Mouse (Mus musculus) forebrain, embryonic 16.5 days (tissue): ENCODE measurements around the gene Ncbp2. TPM values are rescaled to one million over a fixed set of nuclear protein-coding genes. Genes with fewer than 3 reads are reported as not detected.

Experiments
- ATAC-seq: fragments of 200-750 bp; cut with Nextera tagmentation; 2 replicates; pipeline ENCODE4 v1.8.0; 2017; ENCODE audit warnings: mild to moderate bottlenecking, moderate library complexity
- H3K27ac ChIP-seq: fragments of 300-500 bp; sonication (generic); 2 replicates; pipeline ENCODE4 v1.5.1; 2014; ENCODE audit warnings: low read length, control low read depth
- H3K27me3 ChIP-seq: fragments of 300-500 bp; sonication (generic); replicated peaks from 2 replicates; pipeline ENCODE4 v1.6.1; 2014; ENCODE audit warnings: low read length; ENCODE audit not compliant: control insufficient read depth, insufficient read depth
- H3K36me3 ChIP-seq: fragments of 300-500 bp; sonication (generic); 2 replicates; pipeline ENCODE4 v1.6.1; 2014; ENCODE audit not compliant: control insufficient read depth, insufficient read depth
- H3K4me1 ChIP-seq: fragments of 300-500 bp; sonication (generic); replicated peaks from 2 replicates; pipeline ENCODE4 v1.6.1; 2014; ENCODE audit warnings: low read length; ENCODE audit not compliant: control insufficient read depth, insufficient read depth
- H3K4me2 ChIP-seq: fragments of 300-500 bp; sonication (generic); 2 replicates; pipeline ENCODE4 v1.6.1; 2014; ENCODE audit warnings: mild to moderate bottlenecking, low read length, control low read depth
- H3K4me3 ChIP-seq: fragments of 300-500 bp; sonication (generic); replicated peaks from 2 replicates; pipeline ENCODE4 v1.5.1; 2014; ENCODE audit warnings: mild to moderate bottlenecking, low read length, control low read depth
- H3K9ac ChIP-seq: fragments of 300-500 bp; sonication (generic); replicated peaks from 2 replicates; pipeline ENCODE4 v1.6.1; 2014; ENCODE audit warnings: low read depth, low read length, control low read depth
- H3K9me3 ChIP-seq: fragments of 300-500 bp; sonication (generic); 2 replicates; pipeline ENCODE4 v1.6.1; 2016; ENCODE audit warnings: low read length; ENCODE audit not compliant: control insufficient read depth
- WGBS: fragments of 180-500 bp; shearing (Covaris S2); extraction: QIAGEN DNeasy Blood & Tissue Kit; methylation state at CpG from one replicate; pipeline ENCODE4 v1.1.7; 2014; 5-methylcytosine and 5-hydroxymethylcytosine counted together
- polyA plus RNA-seq: library from polyadenylated mRNA; unstranded; fragments of >200 nt; fragmentation: Nextera tagmentation; extraction: Ambion mirVana; gene quantifications from 2 replicates; pipeline ENCODE4 v1.2.1, GENCODE M21; 2015

The Ncbp2 gene
- polyA plus RNA-seq, 1 experiment from 2014 or later, result 115 TPM

DNA sequence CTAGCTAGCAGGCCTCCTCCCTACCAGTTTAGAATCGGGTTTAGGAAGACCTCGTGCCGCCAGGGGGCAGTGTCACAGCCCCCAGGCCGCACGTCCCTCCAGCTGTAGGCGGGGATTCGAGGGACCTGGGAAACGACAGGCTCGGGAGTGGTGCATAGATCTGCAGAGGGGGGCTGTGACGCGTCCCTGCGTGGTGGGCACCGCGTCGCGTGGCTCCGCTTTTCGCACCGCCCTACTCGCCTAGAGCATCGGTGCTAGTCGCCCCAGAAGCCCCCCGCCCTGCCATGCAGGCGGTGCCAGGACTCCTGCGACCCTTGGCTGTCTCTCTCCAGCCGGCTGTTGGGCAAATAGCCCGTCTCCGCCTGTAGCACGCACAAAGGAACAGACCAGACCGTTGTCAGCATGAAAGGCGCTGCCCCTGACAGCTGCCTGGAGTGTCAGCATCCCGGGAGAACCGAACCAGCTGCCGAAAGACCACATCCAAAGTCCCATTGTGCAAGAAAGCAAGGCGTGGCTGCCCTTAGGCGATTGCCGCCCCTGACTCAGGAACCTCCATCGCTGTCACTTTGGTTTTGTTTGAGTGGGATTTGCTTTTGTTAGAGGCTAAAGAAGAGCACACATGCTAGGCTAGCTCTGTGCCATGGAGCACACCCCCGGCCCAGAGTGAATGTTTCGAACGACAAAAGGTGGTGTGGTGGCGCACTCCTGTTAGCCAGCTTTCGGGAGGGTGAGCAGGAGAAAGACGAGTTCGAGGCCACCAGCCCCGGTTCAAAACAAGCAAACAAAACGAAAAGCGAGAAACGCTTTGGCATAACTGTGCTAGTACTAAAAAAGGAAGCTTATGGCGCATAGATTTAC is 15.2 kb upstream of the Ncbp2 start:
- ATAC-seq, result peak; percentile 99
- Histone ChIP-seq H3K4me1 (peaks cover 26% of the 10 kb centered on the region), H3K27me3 (peaks cover 6% of the 10 kb centered on the region), H3K36me3 (no peaks in the 10 kb centered on the region), H3K9ac (peak overlapping the region; percentile 78), H3K4me2 (peak overlapping the region; percentile 94), H3K4me3 (peak overlapping the region; percentile 52), H3K9me3 (no peaks in the 10 kb centered on the region), H3K27ac (peak overlapping the region; percentile 93)
- WGBS, result 1% methylated on average over 50 of the region's 50 CpGs

DNA sequence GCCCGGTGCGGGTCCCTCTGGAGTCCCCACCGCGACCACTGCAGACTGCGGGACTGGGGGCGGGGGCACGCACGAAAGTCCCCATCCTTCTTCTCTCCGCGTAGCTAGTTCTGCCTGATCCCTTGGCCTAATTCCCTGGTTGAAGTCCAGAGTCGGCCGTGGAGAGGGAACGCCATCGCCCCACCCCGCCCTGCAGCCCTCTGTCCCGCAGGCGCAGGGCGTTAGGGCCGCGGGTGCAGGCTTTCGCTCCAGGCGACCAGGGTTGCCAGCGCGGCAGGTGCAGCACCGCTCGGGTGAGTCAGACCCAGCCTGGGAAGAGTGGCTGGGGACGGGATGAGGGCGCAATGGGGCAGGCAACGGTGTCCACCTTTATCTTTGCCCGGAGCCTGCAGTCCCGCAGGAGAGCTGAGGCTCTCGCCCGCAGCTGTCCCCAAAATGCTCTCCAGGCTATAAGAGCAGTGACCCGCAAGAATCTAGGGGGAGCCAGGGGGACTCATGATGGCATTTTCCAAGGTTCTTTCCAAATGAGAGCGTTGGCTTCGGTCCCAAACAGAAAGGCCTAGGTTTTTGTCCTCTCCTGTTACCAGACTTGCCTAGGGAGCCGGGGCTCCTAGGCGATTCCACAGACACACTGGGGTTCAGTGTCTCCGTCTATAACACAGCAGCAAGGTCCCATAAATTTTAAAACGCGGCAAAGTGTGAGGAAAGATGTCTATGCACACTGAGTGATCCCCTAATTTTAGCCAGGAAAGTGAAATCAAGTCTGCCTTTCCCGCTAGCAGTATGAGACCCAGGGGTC is 14.4 kb upstream of the Ncbp2 start, which contains the start of gene Pigz:
Gene Pigz, plus strand, starts transcription at position 101 of the 799 bp plus-strand sequence.
- 3% methylated on average over 42 of the region's 42 CpGs for WGBS

DNA sequence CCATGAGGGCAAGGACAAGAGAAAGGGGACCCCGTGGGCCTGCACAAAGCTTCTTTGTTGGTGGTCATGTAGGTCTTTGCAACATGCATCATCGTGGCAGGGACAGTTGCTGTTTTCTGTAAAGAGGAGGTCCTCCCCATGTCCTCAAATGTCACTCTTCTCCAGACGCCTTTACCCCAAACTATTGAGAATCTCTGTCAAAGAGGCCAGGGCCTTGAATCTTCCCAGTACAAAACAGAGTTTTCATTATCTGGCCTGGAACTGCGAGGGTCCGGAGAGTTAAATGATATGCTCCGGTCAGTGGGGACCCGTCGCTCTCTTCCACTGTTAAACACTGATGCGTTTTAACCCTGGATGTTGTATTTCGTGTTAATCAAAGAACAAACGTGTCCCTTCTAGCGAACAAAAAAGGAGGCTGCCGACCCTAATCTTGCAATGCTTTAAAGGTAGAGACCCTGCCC is 13.7 kb upstream of the Ncbp2 start:
- peak overlapping the region; percentile 93; the same call in 1 of the 2 replicates for H3K27ac ChIP-seq

More for the DNA sequence above, 14.4 kb upstream of the Ncbp2 start, which contains the start of gene Pigz:
- peak within 1 kb of the TSS; percentile 52 for H3K4me3 ChIP-seq
- H3K27ac ChIP-seq, result peak within 1 kb of the TSS; percentile 93
- H3K4me2 ChIP-seq, result peak within 1 kb of the TSS; percentile 94
- ATAC-seq, result peak; percentile 6; the same call in 1 of the 2 replicates
- H3K36me3 ChIP-seq, result no peaks in the 10 kb centered on the region
- H3K9me3 ChIP-seq, result no peaks in the 10 kb centered on the region
- H3K27me3 ChIP-seq, result peaks cover 6% of the 10 kb centered on the region
- H3K9ac ChIP-seq, result peak within 1 kb of the TSS; percentile 78
- peaks cover 26% of the 10 kb centered on the region for H3K4me1 ChIP-seq

DNA sequence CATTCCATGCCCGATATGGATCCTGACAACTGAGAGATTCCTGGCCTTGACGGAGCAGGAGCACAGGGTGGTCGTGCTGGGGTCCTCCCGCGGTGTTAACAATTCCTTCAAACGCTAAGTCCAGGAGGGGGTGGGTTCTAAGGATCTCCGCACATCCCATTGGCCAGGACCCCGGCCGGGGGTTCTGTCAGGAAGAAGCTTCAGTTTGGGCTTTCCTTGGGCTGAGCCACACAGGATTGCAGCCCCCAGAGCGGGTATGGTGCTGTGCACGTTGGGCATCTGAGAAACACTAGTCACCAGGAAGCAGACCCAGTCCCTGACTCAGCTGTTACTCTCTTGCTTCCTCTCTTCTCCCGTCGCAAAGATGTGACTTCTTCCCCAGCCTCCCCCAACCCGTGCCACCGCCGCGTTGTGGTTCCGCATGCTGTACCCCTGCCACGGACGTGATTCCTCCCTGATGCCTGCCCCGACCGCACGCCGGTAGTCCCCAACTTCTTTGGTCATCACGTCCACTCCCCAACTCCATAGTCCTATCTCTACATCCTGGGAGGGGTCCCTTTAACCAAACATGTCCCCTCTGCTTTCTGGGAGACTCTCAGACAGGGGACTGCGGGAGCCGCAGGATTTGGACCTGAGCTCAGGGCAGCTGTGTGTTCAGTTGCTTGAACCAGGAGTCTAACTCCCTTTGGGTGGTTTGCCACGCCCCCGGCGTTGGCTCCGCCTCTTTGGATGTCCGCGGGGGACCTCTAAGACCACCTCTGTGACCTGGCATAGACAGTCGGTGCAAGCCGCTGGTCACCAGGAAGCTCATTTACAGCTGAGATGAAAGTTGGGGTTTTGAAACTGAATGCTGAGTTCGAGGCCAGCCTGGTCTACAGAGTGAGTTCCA is 13.0 kb upstream of the Ncbp2 start:
- H3K4me1 ChIP-seq, result peaks cover 26% of the 10 kb centered on the region
- peak overlapping the region; percentile 52 for H3K4me3 ChIP-seq
- H3K9ac ChIP-seq, result peak overlapping the region; percentile 48
- 6% methylated on average over 36 of the region's 36 CpGs for WGBS
- H3K27ac ChIP-seq, result no peak overlapping the region
- H3K9me3 ChIP-seq, result no peaks in the 10 kb centered on the region
- H3K4me2 ChIP-seq, result peak overlapping the region; percentile 94
- ATAC-seq, result no peak
- H3K27me3 ChIP-seq, result peaks cover 6% of the 10 kb centered on the region
- no peaks in the 10 kb centered on the region for H3K36me3 ChIP-seq

More for the DNA sequence above, 13.7 kb upstream of the Ncbp2 start:
- peaks cover 6% of the 10 kb centered on the region for H3K27me3 ChIP-seq
- peak overlapping the region; percentile 94 for H3K4me2 ChIP-seq
- peak overlapping the region; percentile 52 for H3K4me3 ChIP-seq
- H3K9me3 ChIP-seq, result no peaks in the 10 kb centered on the region
- H3K9ac ChIP-seq, result peak overlapping the region; percentile 78
- no peak for ATAC-seq
- 22% methylated on average over 13 of the region's 13 CpGs for WGBS
- H3K36me3 ChIP-seq, result no peaks in the 10 kb centered on the region
- H3K4me1 ChIP-seq, result peaks cover 26% of the 10 kb centered on the region

DNA sequence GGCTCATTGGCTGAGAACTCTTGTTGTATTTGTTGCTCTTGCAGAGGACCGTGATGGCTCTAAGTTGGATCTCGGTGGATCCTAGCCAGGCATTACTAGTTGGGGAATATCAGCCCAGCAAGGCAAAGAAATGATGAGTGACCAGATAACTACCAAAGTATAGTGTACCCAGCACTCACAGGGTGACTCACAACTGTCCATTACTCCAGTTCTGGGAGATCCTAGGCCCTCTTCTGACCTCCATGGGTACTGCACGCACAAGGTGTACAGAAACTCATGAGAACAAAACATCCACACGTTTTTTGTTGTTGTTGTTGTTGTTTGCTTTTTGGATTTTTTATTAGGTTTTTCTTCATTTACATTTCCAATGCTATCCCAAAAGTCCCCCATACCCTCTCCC is 11.7 kb upstream of the Ncbp2 start:
- H3K27ac ChIP-seq, result no peak overlapping the region
- no peak overlapping the region for H3K4me3 ChIP-seq
- no peak overlapping the region for H3K9ac ChIP-seq
- H3K4me2 ChIP-seq, result no peak overlapping the region
- no peak for ATAC-seq
- H3K4me1 ChIP-seq, result peaks cover 26% of the 10 kb centered on the region
- WGBS, result 92% methylated on average over 4 of the region's 4 CpGs
- peaks cover 6% of the 10 kb centered on the region for H3K27me3 ChIP-seq
- no peaks in the 10 kb centered on the region for H3K36me3 ChIP-seq
- H3K9me3 ChIP-seq, result no peaks in the 10 kb centered on the region

DNA sequence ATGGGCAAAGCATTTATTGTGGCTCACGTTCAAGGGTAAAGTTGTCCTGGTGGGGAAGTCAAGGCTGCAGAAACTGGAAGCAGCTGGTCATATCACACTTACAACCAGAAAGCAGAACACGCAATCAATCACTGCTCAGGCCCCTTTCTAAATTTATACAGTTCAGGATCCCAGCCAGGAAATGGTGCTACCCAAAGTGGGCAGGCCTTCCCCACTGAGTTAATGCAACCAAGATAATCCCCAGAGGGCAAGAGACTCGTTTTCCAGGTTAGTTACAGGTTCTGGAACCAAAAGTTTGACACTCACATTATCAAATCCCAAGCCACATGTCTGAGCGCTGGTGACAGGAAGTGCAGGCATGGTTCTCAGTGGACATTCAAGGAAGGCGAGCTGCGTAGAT is 9.5 kb upstream of the Ncbp2 start:
- WGBS, result 78% methylated on average over 6 of the region's 6 CpGs
- no peak overlapping the region for H3K4me3 ChIP-seq
- H3K9ac ChIP-seq, result no peak overlapping the region
- H3K4me2 ChIP-seq, result no peak overlapping the region
- no peaks in the 10 kb centered on the region for H3K36me3 ChIP-seq
- no peak overlapping the region for H3K27ac ChIP-seq
- no peak for ATAC-seq
- peaks cover 6% of the 10 kb centered on the region for H3K27me3 ChIP-seq
- peaks cover 20% of the 10 kb centered on the region for H3K4me1 ChIP-seq
- H3K9me3 ChIP-seq, result no peaks in the 10 kb centered on the region

DNA sequence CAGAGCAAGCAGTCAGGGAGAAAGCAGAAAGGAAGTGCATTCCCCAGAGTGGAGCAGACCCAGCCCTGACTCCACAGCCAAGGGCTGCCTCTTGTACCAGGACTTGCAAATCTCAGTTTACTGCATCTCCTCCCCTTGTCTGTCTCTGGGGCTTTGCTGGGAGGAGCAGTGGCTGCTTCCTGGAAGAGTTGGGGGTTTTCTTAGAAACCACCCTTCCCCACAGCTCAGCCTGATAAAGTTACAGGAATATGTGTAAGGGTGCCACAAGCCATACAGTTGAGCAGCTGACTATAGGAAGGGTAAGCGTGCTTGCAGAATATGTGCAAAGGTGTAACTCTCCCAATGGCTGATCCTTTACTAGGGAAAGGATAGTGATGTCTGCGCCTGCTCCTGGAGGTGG is 7.7 kb upstream of the Ncbp2 start:
- peaks cover 9% of the 10 kb centered on the region for H3K4me1 ChIP-seq
- H3K4me2 ChIP-seq, result no peak overlapping the region
- H3K27ac ChIP-seq, result no peak overlapping the region
- H3K9ac ChIP-seq, result no peak overlapping the region
- H3K4me3 ChIP-seq, result no peak overlapping the region
- 78% methylated on average over 2 of the region's 2 CpGs for WGBS
- H3K27me3 ChIP-seq, result peaks cover 4% of the 10 kb centered on the region; the same call in 1 of the 2 replicates
- no peak for ATAC-seq
- no peaks in the 10 kb centered on the region for H3K36me3 ChIP-seq
- no peaks in the 10 kb centered on the region for H3K9me3 ChIP-seq

DNA sequence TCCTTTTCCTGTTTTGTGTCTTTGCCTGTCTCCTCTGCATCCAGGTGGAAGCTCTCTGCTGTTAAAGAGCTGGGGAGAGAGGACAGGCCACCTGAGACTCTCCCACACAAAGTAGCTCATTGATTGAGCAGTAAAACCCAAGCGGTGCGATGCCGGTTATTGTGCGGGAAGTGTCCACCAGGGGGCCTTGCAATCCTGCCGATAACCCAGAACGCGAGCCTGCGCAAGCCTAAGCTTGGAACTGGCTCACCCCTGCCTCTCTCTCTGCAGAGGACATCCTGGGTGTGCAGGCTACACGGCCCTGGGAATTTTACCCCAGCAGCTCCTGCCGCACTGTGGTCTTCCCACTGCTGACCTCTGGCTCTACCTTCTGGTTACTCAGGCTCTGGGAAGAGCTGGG is 4.3 kb upstream of the Ncbp2 start:
- H3K4me1 ChIP-seq, result peaks cover 29% of the 10 kb centered on the region
- no peak overlapping the region for H3K27ac ChIP-seq
- no peaks in the 10 kb centered on the region for H3K9me3 ChIP-seq
- no peak overlapping the region for H3K4me3 ChIP-seq
- no peaks in the 10 kb centered on the region for H3K36me3 ChIP-seq
- no peak overlapping the region for H3K4me2 ChIP-seq
- peak; percentile 32 for ATAC-seq
- H3K9ac ChIP-seq, result no peak overlapping the region
- no peaks in the 10 kb centered on the region for H3K27me3 ChIP-seq
- 3% methylated on average over 10 of the region's 10 CpGs for WGBS
